Mouse (Mus musculus) embryo, embryonic 11 days (tissue): Measurements from ENCODE around the gene Tent5c.
A peak's percentile ranks its signal among the peaks of the same experiment; 100 is the strongest.

Experiments
- DNase-seq: peaks from one replicate; pipeline ENCODE4 v3.0.0-alpha.2; 2015

Gene Tent5c

DNA sequence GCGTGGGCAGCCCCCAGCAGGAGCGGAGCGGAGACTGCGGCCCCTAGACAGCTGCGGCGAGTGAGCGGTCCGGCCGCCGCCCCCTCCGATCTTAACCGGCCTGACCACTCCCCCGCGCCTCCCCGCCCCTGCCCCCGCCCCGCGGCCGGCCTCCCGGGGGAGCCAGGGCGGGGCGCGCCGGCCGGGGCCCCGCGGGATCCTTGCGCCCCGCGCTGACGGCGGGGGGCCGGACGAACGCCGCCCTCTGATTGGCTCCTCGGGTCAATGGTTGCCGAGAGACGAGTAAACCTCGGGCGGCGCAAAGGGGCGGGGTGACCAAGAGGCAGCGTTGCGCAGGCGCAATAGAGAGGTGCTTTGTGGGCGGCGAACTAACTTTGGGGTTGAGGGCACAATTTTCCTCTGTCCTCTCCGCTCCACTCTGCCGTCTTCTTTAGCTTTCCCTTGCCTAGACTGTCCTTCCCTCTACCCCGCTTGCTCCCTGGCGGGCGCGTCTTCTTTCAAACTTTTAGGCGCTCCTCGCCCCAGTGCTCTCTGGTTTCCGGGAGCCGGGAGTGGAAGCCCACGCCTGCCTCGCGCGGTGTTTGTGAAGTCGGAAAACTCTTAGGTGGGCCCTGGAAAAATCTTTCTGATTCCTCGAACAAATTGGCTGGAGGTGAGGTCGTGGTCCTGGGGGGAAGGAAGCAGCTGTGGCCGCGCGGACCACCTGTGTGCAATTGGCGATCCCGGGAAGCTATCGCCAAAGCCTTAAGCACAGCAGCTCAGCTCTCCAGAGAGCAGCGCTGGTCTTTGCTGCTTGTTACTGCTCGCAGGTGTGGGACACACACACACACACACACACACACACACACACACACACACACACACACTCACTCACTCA, at the start of gene Tent5c:
Gene Tent5c, minus strand, starts transcription at position 192 of the 877 bp plus-strand sequence.
- DNase-seq = peak; percentile 98

DNA sequence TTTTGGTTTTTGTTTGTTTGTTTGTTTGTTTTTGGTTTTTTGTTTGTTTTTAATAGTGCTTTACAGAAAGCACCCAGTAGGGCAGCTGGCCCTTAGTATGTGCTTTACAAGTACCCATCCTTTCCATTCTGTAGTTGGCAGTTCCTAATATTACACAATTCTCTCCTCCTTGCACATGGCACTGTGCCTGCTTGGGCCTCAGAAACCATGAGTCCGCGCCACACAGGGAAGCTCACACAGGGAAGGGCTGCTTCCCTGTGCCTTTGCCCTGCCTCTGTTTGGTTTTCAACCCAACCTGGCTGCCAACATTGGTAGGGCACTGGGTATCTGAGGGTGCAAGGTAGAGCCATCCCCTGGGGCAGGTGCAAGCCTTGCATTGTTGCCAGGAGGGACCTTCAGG, 47.6 kb upstream of the Tent5c start:
- no peak for DNase-seq

- DNase-seq = no peak
Measured at GRCm38 (mm10) chr3:100535902-100536301, 46.8 kb upstream of the Tent5c start.

DNA sequence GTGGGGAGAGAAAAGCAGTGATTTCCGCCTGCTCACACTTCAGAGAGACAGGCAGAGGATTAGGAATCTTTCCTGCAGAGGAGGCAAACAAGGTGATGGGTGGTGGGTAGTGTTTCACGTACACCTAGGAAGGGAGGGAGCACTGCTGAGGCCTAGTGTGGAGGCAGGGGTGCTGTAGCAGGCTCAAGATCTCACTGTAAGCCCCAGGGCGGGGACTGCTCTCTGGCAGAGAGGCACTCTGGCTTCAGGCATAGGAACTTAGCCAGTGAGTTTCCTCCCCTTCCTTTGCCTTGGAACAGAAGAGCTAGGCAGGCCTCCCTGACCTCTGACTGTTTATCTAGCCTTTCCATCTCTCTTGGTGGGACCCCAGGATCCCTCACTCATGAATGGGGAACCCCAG, 46.2 kb upstream of the Tent5c start:
- no peak for DNase-seq

DNA sequence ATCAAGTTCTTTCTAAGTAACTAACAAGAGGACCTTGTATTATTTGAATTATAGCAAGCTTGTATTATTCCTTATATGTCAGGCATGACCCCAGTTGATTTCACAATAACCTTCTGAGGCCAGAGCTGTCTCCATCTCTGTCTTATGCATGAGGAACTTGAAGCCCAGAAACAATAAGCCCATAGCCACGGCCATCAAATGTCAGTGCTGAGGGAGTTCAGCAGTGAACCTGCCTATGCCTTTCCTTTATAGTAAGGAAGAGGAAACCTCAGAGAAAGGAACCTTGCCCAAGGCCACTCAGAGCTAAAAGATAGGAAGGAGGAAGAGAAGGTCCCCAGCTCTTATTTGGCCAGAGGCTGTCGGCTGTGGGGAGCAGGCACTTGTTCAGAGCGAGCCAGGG, 45.3 kb upstream of the Tent5c start:
- no peak for DNase-seq

DNA sequence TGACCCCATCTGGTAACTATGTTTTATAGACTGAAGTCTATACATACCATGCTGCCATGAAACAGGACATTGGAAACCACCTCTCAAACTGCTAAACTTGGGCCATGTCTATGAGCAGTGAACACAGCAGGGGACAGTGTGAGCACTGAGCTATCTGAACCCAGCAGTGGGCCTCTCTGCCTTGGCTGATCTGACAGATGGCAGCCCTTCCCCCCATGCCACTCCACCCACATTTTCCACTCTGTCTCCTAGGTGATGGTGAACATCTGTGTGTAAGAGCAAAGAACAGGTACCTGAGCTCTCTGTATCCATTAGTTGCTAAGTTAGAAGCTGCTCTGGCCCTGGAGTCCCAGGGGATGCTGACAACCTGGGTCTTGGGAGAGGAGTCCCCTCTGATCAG, 44.3 kb upstream of the Tent5c start:
- no peak for DNase-seq

GRCm38 (mm10) chr3:100530919-100531318, 41.8 kb upstream of the Tent5c start:
- DNase-seq = no peak

GRCm38 (mm10) chr3:100530244-100530788, 41.2 kb upstream of the Tent5c start:
- no peak for DNase-seq

DNA sequence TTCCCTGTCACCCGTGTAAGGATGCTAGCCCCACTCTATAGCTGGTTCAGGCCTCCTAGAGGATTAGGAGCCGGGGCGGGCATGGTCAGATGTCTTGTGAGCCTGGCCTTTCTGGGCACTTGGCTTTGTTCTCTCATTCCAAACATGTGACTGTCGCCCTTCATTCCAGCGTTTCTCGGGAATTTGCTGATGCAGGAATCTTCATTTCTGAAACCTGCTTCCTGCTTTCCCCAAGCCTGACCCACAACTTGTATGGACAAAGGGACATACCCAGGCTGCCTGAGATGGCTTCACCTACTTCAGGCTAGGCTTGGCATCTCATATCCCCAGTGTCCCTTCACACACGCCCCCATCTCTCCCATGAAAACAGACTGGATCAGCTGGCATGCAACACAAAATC, 33.5 kb upstream of the Tent5c start:
- no peak for DNase-seq

GRCm38 (mm10) chr3:100521626-100522025, 32.5 kb upstream of the Tent5c start:
- DNase-seq = no peak

DNA sequence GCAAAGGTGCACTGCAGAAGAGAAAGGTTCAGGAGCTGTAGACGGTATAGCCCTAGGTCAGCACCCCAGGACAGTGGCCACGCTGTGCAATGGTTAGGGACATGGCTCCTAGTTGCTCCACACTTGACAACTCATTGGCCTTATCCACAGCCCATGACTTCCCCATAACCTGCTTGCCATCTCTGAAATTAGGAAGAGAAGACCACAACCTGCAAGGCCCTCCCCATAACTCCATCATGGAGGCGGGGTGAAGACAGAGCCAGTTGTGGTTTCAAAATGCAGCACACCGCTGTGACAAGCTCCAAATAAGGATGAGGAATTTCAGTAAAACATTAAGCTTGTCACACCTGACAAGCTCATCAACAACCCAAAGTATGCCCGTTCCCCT, 26.6 kb upstream of the Tent5c start:
- DNase-seq = no peak

GRCm38 (mm10) chr3:100515093-100515753, 26.1 kb upstream of the Tent5c start:
- no peak for DNase-seq

DNA sequence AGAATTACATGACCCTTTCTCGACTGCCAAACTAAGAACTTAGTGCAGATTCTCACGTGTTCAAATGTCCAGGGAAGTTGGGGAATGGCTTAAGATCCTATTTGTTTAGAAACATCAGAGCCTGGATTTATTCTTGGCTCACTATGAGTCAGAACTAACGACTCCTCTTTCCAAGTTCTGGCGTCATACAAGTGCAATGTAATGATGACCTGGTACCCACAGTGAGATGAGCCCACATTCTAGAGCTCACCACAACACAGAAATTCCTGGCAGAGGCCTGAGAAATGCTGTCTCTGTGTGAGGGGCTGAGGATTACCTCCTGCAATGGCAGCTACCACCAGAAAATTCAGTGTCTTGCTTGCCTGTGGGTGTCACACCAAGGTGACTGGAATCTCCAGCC, 18.1 kb upstream of the Tent5c start:
- DNase-seq = no peak

DNA sequence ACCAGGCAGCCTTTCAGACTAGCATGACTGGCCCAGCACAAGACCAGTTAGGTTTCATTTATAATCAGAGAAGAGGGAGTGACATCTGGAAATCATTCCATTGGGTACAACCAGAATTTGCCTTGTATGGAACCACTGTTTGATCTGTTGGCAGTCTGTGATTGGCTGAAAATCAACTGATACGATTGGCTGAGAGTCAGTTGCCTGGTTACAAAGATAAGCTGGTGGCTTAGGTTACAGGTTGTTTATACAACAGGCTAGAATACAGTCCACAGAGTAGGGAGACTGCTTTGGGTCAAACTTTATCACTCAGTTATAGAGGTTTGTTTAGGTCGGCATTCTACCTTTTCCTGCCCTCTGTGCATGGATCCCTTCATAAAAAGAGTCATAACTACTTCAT, 17.6 kb upstream of the Tent5c start:
- DNase-seq = no peak

- DNase-seq = no peak
Measured at GRCm38 (mm10) chr3:100503882-100504281, 14.8 kb upstream of the Tent5c start.

GRCm38 (mm10) chr3:100502516-100502915, 13.4 kb upstream of the Tent5c start:
- DNase-seq = no peak

GRCm38 (mm10) chr3:100501899-100502298, 12.8 kb upstream of the Tent5c start:
- no peak for DNase-seq

- no peak for DNase-seq
Measured at GRCm38 (mm10) chr3:100496081-100496480, 7.0 kb upstream of the Tent5c start.

- no peak for DNase-seq
Measured at GRCm38 (mm10) chr3:100495456-100495855, 6.3 kb upstream of the Tent5c start.

- no peak for DNase-seq
Measured at GRCm38 (mm10) chr3:100494912-100495311, 5.8 kb upstream of the Tent5c start.

- DNase-seq = no peak
Measured at GRCm38 (mm10) chr3:100490010-100490300, 831 bp upstream of the Tent5c start.

- DNase-seq = peak; percentile 62
Measured at GRCm38 (mm10) chr3:100488251-100489132, 632 bp downstream of the Tent5c start.

- no peak for DNase-seq
Measured at GRCm38 (mm10) chr3:100487046-100487445, 2.1 kb downstream of the Tent5c start.
